Mouse (Mus musculus) ovary, postnatal 10 days (tissue): ENCODE results near the gene Pfkfb2.
"Not testable (repeated sequence)": the region's sequence is repeated elsewhere in the genome, so short reads cannot be mapped to it uniquely, and the experiment has no call there.

Experiments
- DNase-seq: peaks from one replicate; pipeline ENCODE4 v3.0.0; 2022; ENCODE audit warnings: low spot score

Pfkfb2 gene

DNA sequence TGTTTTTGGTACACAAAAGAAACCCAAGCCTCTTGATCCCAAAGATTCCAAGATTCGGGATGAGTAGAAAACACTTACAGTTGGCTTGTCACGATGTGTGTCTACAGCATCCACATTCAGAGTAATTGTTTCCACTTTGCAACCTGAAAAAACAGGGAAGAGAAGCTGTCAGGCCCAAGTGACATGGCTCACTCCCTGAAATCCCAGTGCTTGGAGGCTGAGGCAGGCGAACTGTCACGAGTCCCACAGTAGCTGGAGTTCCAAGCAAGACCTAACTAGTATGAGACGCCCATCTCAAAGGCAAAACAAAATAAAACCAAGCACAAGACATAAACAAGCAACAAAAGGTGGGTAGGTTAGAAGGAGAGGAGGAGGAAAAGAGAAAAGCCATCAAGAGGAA is 30.5 kb downstream of the Pfkfb2 start:
- DNase-seq, result no peak

DNA sequence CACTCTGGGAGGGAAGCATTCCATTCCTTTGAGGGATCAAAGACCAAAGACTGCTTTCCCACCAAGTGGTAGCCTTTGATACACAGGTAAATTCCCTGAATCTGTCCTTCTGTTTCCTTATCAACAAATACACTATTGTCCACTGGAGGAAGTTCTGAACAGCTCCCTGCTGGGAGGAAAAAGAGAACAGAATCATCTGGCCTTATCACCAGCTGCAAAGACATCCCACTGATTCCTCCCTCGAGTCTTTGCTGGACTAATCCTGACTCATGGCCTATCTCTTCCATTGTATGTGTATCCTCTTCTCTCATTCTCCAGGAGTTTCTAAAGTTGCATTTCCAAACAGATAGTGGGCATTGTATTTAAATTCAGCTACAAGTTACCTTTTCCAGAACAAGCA is 45.1 kb downstream of the Pfkfb2 start:
- DNase-seq, result no peak

DNA sequence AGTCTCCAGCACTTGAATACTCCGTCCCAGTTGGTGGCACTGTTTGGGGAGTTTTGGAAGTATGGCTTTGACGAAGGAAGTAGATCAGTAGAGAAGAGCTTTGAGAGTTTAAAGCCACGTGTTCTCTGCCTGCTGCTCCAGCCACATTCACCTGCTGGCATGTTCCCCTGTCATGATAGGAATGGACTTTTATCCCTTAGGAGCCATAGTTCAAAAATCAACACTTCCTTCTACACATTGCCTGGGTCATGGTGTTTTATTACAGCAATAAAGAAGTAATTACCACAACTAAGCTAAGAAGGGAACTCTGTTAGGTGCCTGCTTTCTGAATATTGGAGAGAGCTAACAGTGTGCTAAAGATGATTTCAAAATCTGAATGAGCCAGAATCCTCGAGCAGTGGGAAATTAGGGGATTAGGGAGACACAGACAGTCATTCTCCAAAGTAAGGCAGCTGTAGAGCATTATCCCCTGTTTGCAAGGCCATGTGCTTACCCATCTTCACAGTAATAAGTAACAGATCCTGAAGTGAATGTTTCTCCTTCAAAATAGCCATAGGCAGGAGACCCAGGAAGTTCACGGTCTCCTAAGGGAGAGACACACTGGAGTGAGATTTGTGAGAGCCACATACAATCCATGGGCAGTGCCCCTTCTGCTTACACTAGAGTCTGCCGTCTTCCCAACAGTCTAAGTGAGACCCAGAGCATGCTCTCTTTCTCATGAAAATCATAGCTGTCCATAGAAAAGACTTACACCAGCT is 47.2 kb downstream of the Pfkfb2 start:
- DNase-seq, result no peak

DNA sequence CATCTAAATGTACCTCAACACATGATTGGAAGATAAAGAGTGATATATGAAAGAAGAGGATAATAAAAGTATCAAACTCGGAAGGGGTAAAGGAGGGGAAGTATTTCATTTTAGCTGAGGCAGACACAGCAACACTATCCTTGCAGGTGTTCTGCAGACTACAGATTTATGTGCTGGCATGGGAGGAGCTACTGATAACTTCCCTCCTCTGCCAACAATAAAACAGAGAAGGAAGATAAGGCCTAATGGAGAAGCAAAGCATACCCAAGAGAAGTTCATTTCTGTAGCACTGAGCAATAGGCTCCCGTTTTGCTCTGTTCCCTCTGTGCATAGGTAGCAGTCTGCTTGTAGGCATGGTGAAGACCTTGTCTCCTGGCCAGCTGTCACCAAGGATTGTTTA is 48.0 kb downstream of the Pfkfb2 start:
- no peak for DNase-seq

DNA sequence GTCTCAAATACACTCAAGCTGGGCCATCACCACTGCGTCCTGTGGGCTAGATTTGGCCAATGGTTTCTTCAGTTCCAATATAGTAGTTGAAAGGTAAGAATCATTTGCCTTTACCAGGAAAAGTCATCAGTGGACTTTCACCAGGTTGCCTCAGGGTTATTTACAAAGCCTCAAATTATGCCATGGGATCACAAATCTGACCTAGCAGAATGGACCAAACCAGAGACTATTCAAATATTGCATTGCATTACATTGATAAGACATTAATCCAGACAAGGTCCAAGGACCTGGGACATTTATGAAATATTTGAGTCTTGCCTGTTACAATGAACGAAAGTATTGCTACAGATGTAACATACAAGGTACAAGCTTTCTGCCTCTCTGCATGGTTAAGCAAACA is 50.5 kb downstream of the Pfkfb2 start:
- no peak for DNase-seq

DNA sequence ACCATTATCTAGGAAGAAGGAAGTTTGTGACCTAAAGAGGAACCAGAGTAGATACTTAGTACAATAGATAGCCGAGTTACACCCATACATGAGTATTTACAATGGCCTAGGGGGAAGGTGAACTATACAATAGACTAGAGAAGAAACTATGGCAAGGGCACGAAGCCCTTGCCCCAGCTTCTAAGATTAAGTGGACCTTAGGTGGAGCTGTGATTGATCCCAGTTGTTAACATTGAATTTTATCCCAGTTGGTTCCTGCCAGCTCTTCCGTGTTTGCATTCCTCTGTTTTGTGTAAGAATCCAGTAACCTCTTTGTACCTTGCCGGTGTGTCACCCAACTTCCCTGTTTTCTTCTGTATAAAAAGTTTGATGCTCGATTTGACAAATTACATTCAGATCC is 65.5 kb downstream of the Pfkfb2 start:
- DNase-seq, result not testable (repeated sequence)

DNA sequence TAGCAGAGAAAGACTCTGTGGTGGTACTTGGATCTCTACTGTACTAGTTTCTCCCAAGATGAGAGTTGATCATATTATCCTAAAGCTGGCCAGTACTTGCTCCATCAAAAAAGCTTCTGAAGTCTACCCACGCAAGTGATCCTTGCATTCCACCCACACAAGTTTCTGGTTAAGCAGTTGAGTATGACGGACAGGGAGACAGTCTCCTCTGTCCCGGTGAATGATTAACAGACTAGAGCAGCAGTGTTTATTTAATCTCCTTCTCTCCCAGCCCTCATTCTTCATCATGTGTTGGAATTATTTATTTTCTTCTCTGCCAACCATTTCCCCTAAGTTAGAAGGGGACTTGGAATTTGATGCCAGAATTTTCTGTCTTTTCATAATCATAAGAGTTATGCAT is 67.6 kb downstream of the Pfkfb2 start, which contains the start of gene C4bp:
Gene C4bp (minus strand): TSS at position 179 of the 400 bp plus-strand sequence.
- DNase-seq, result no peak

DNA sequence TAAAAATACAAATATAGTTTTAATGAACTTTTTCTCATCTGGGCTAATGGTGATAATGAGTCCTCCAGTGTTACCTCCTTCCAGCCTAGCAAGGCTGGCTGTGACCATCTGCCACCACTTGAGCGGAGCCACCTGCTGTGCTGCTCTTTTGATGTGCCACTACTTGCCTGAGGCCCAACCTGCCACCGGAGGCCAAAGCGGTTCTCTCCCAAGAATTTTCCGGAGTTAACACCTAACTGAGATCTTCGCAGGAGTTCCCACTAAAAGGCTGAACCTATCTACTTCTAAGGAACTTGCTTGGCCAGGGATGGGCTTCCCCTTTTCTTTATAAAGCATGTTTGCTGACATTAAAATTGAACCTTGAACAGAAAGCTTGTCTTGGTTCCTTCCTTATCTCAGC is 69.4 kb downstream of the Pfkfb2 start:
- DNase-seq, result not testable (repeated sequence)

DNA sequence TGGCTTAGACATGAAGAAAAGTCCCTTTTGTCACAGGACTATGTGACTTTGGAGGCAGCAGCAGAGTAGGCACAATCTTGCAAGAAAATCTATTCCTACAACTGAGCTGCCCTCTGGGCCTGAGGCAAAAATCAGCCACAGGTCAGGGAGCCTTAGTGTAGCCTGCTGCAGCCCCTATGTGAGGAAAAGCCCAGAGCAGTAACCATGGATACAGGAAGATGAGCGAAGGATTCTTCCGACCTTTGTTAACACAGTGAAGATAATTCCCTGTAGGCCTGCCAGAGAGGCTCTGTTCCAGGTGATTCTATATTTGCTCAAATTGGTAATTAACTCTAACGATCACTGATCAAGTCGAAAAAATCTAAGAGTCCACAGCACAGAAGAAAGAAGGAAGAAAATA is 85.0 kb downstream of the Pfkfb2 start:
- no peak for DNase-seq

DNA sequence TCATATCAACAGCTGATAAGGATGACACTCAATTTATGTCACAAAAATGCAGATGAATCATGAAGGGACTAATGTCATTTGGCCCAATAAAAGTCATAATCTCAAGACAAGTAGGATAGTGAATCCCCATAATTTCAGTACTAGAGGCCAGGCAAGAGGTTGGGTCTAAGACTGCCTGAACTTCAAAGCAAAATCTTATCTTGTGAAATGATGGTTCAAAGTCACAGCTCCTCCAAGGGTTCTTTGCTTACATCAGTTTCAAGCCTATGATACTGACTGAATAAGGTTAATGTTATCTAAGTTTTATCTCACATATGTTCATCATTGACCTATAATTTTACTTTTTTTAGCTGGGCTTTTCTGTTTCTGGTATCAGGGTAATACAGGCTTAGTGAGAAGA is 88.1 kb downstream of the Pfkfb2 start:
- DNase-seq, result no peak
